Mouse (Mus musculus) lung, embryonic 16.5 days (tissue): ENCODE data around the gene Lef1. TPM values are rescaled to one million over a fixed set of nuclear protein-coding genes. Genes with fewer than 3 reads are reported as not detected.

Experiments used
- ATAC-seq: fragments of 200-750 bp; cut with Nextera tagmentation; 2 replicates; pipeline ENCODE4 v1.8.0; 2017; ENCODE audit warnings: low read depth, mild to moderate bottlenecking, moderate library complexity
- H3K27ac ChIP-seq: fragments of 300-500 bp; sonication (generic); 2 replicates; pipeline ENCODE4 v1.5.1; 2014; ENCODE audit warnings: mild to moderate bottlenecking, control low read depth, low read length
- H3K27me3 ChIP-seq: fragments of 300-500 bp; sonication (generic); 2 replicates; pipeline ENCODE4 v1.6.1; 2014; ENCODE audit warnings: low read depth, low read length, mixed read lengths; ENCODE audit not compliant: control insufficient read depth, insufficient read depth
- H3K36me3 ChIP-seq: fragments of 300-500 bp; sonication (generic); 2 replicates; pipeline ENCODE4 v1.6.1; 2014; ENCODE audit warnings: low read length; ENCODE audit not compliant: control insufficient read depth, insufficient read depth
- H3K4me1 ChIP-seq: fragments of 300-500 bp; sonication (generic); replicated peaks from 2 replicates; pipeline ENCODE4 v1.6.1; 2014; ENCODE audit warnings: low read length, mixed read lengths; ENCODE audit not compliant: control insufficient read depth, insufficient read depth
- H3K4me2 ChIP-seq: fragments of 300-500 bp; sonication (generic); 2 replicates; pipeline ENCODE4 v1.6.1; 2014; ENCODE audit warnings: low read depth, low read length, control low read depth
- H3K4me3 ChIP-seq: fragments of 300-500 bp; sonication (generic); 2 replicates; pipeline ENCODE4 v1.5.1; 2014; ENCODE audit warnings: mild to moderate bottlenecking, low read length, control low read depth
- H3K9ac ChIP-seq: fragments of 300-500 bp; sonication (generic); 2 replicates; pipeline ENCODE4 v1.6.1; 2014; ENCODE audit warnings: low read length, control low read depth
- H3K9me3 ChIP-seq: fragments of 300-500 bp; sonication (generic); 2 replicates; pipeline ENCODE4 v1.6.1; 2016; ENCODE audit warnings: low read length; ENCODE audit not compliant: control insufficient read depth
- WGBS: fragments of 180-500 bp; shearing (Covaris S2); extraction: QIAGEN DNeasy Blood & Tissue Kit; methylation state at CpG from one replicate; pipeline ENCODE4 v1.1.7; 2014; 5-methylcytosine and 5-hydroxymethylcytosine counted together
- polyA plus RNA-seq: library from polyadenylated mRNA; unstranded; fragments of >200 nt; fragmentation: Nextera tagmentation; extraction: Ambion mirVana; gene quantifications from 2 replicates; pipeline ENCODE4 v1.2.1, GENCODE M21; 2015

The Lef1 gene
- polyA plus RNA-seq, 1 experiment from 2014 or later, result 18.1 TPM

- ATAC-seq, result no peak
These were observed 42.6 kb downstream of the Lef1 start for GRCm38 (mm10) chr3:131152921-131153320.

GRCm38 (mm10) chr3:131153896-131154295 lies 43.6 kb downstream of the Lef1 start:
- H3K27ac ChIP-seq, result no peak overlapping the region
- no peaks in the 10 kb centered on the region for H3K27me3 ChIP-seq
- H3K4me3 ChIP-seq, result no peak overlapping the region
- no peaks in the 10 kb centered on the region for H3K9me3 ChIP-seq
- H3K4me2 ChIP-seq, result no peak overlapping the region
- no peaks in the 10 kb centered on the region for H3K36me3 ChIP-seq
- 80% methylated on average over 4 of the region's 4 CpGs for WGBS
- H3K4me1 ChIP-seq, result no peaks in the 10 kb centered on the region; the same call in 1 of the 2 replicates
- H3K9ac ChIP-seq, result no peak overlapping the region
- no peak for ATAC-seq

More at GRCm38 (mm10) chr3:131152921-131153320, 42.6 kb downstream of the Lef1 start:
- no peak overlapping the region for H3K27ac ChIP-seq
- H3K9ac ChIP-seq, result no peak overlapping the region
- no peak overlapping the region for H3K4me2 ChIP-seq
- H3K36me3 ChIP-seq, result no peaks in the 10 kb centered on the region
- no peaks in the 10 kb centered on the region for H3K27me3 ChIP-seq
- WGBS, result 88% methylated on average over 4 of the region's 4 CpGs
- H3K4me3 ChIP-seq, result no peak overlapping the region
- no peaks in the 10 kb centered on the region for H3K9me3 ChIP-seq
- H3K4me1 ChIP-seq, result no peaks in the 10 kb centered on the region; the same call in 1 of the 2 replicates

GRCm38 (mm10) chr3:131154576-131154975 lies 44.3 kb downstream of the Lef1 start:
- H3K27ac ChIP-seq, result no peak overlapping the region
- no peaks in the 10 kb centered on the region for H3K27me3 ChIP-seq
- H3K4me3 ChIP-seq, result no peak overlapping the region
- 81% methylated on average over 9 of the region's 9 CpGs for WGBS
- H3K9ac ChIP-seq, result no peak overlapping the region
- H3K9me3 ChIP-seq, result no peaks in the 10 kb centered on the region
- no peak overlapping the region for H3K4me2 ChIP-seq
- no peak for ATAC-seq
- no peaks in the 10 kb centered on the region; the same call in 1 of the 2 replicates for H3K4me1 ChIP-seq
- H3K36me3 ChIP-seq, result no peaks in the 10 kb centered on the region

GRCm38 (mm10) chr3:131155066-131155465 lies 44.8 kb downstream of the Lef1 start:
- WGBS, result 65% methylated on average over 7 of the region's 7 CpGs
- no peaks in the 10 kb centered on the region for H3K36me3 ChIP-seq

GRCm38 (mm10) chr3:131155657-131156056 lies 45.4 kb downstream of the Lef1 start:
- Histone ChIP-seq H3K27ac (no peak overlapping the region), H3K4me2 (no peak overlapping the region), H3K4me1 (peaks cover 2% of the 10 kb centered on the region; the same call in 1 of the 2 replicates), H3K4me3 (no peak overlapping the region), H3K9ac (no peak overlapping the region), H3K36me3 (no peaks in the 10 kb centered on the region), H3K27me3 (no peaks in the 10 kb centered on the region), H3K9me3 (no peaks in the 10 kb centered on the region)
- 34% methylated on average over 3 of the region's 3 CpGs for WGBS
- no peak for ATAC-seq

More at GRCm38 (mm10) chr3:131155066-131155465, 44.8 kb downstream of the Lef1 start:
- Histone ChIP-seq H3K4me2 (no peak overlapping the region), H3K27me3 (no peaks in the 10 kb centered on the region), H3K4me3 (no peak overlapping the region), H3K9ac (no peak overlapping the region), H3K4me1 (peaks cover 2% of the 10 kb centered on the region; the same call in 1 of the 2 replicates), H3K27ac (no peak overlapping the region), H3K9me3 (no peaks in the 10 kb centered on the region)
- ATAC-seq, result no peak

GRCm38 (mm10) chr3:131156377-131156776 lies 46.1 kb downstream of the Lef1 start:
- Histone ChIP-seq H3K4me2 (no peak overlapping the region), H3K9ac (no peak overlapping the region), H3K9me3 (no peaks in the 10 kb centered on the region), H3K27me3 (no peaks in the 10 kb centered on the region), H3K4me3 (no peak overlapping the region), H3K4me1 (peaks cover 4% of the 10 kb centered on the region; the same call in 1 of the 2 replicates), H3K36me3 (no peaks in the 10 kb centered on the region), H3K27ac (no peak overlapping the region)
- 30% methylated on average over 11 of the region's 11 CpGs for WGBS
- peak; percentile 68 for ATAC-seq

GRCm38 (mm10) chr3:131157471-131157870 lies 47.2 kb downstream of the Lef1 start:
- Histone ChIP-seq H3K36me3 (no peaks in the 10 kb centered on the region), H3K27me3 (no peaks in the 10 kb centered on the region), H3K4me3 (no peak overlapping the region), H3K27ac (no peak overlapping the region), H3K4me2 (no peak overlapping the region), H3K4me1 (peaks cover 4% of the 10 kb centered on the region; the same call in 1 of the 2 replicates), H3K9me3 (no peaks in the 10 kb centered on the region), H3K9ac (no peak overlapping the region)
- no peak for ATAC-seq
- 52% methylated on average over 7 of the region's 7 CpGs for WGBS

GRCm38 (mm10) chr3:131159204-131159760 lies 49.0 kb downstream of the Lef1 start:
- no peaks in the 10 kb centered on the region for H3K9me3 ChIP-seq
- H3K4me1 ChIP-seq, result peaks cover 4% of the 10 kb centered on the region; the same call in 1 of the 2 replicates
- H3K4me3 ChIP-seq, result no peak overlapping the region
- ATAC-seq, result no peak
- no peak overlapping the region for H3K27ac ChIP-seq
- H3K9ac ChIP-seq, result no peak overlapping the region
- no peaks in the 10 kb centered on the region for H3K27me3 ChIP-seq
- H3K36me3 ChIP-seq, result no peaks in the 10 kb centered on the region
- 66% methylated on average over 12 of the region's 12 CpGs for WGBS
- no peak overlapping the region for H3K4me2 ChIP-seq

- Histone ChIP-seq H3K9me3 (no peaks in the 10 kb centered on the region), H3K4me2 (no peak overlapping the region), H3K27me3 (no peaks in the 10 kb centered on the region), H3K4me3 (no peak overlapping the region), H3K27ac (no peak overlapping the region), H3K4me1 (peaks cover 4% of the 10 kb centered on the region; the same call in 1 of the 2 replicates), H3K36me3 (no peaks in the 10 kb centered on the region), H3K9ac (no peak overlapping the region)
- no peak for ATAC-seq
- 76% methylated on average over 14 of the region's 14 CpGs for WGBS
These were observed 49.8 kb downstream of the Lef1 start for GRCm38 (mm10) chr3:131159881-131160615.
